Mouse (Mus musculus): ENCODE measurements around the gene Gal3st2b. TPM values are rescaled to one million over a fixed set of nuclear protein-coding genes. Genes with fewer than 3 reads are reported as not detected.
"Not testable (repeated sequence)": the region's sequence is repeated elsewhere in the genome, so short reads cannot be mapped to it uniquely, and the experiment has no call there.

The Gal3st2b gene
- not detected in 2 replicates for polyA plus RNA-seq (2014; fragmentation: Nextera tagmentation; extraction: Ambion mirVana)

DNA sequence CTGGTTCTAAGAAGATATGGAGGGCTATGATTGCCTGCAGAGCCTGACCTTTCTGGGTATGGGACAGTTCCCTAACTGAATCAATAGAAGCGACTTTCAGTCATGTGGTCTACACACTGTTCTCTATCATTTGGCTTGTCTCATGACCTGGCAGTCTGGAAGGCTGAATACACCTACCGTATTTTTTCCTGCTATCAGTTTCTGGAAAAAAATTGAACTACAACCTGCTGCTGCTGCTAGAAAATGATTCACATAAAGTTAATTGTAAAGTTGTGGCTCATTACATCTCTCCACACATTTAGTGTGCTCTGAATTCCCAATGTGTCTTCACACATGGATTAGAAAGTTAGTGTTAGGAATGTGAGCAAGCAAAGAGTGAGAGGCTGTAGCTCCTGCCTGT is at the start of gene Gal3st2b:
TSS of gene Gal3st2b (plus strand) at position 301 of the 400 bp plus-strand sequence.
- H3K4me3 ChIP-seq (ENCODE audit: low read depth, low read length); H3K9ac ChIP-seq (ENCODE audit: low read length); H3K36me3 ChIP-seq (ENCODE audit: control insufficient read depth, insufficient read depth, low read length); ATAC-seq (ENCODE audit: low FRiP score); H3K27ac ChIP-seq (ENCODE audit: low read depth, low read length); H3K27me3 ChIP-seq (ENCODE audit: control insufficient read depth, insufficient read depth, low read length); H3K9me3 ChIP-seq (ENCODE audit: control insufficient read depth, low read length); H3K4me1 ChIP-seq (ENCODE audit: control insufficient read depth, insufficient read depth, low read length); H3K4me2 ChIP-seq; DNase-seq (ENCODE audit: low spot score, missing footprints): not testable (repeated sequence)
- 90% methylated on average over 2 of the region's 2 CpGs for WGBS

DNA sequence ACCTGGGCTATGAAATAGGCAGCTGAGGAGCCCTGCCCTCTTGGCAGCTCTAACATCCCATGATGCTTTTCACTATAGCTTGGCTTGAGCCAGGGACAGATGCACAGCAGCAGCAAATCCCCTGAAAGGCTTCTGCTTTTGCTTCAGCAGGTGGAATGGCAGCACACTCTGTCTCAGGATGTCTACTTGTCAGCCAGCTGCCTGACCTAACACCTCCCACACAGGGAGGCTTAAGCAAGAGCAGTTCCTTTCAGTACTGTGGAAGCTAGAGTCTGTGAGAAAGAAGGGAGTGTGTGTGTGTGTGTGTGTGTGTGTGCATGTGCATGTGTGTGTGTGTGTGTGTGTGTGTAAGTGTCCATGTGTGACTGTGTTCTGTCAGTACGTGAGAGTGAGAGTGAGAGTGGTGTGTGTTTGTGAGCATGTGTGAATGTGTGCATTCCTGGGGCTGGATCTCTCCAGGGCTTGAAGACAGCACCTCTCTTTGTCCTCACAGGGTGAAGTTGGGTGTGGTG is 46.5 kb upstream of the Gal3st2b start:
- not testable (repeated sequence) for ATAC-seq (ENCODE audit: low FRiP score); H3K4me3 ChIP-seq (ENCODE audit: low read depth, low read length); H3K27me3 ChIP-seq (ENCODE audit: control insufficient read depth, insufficient read depth, low read length); H3K4me2 ChIP-seq; H3K9me3 ChIP-seq (ENCODE audit: control insufficient read depth, low read length); H3K9ac ChIP-seq (ENCODE audit: low read length); H3K27ac ChIP-seq (ENCODE audit: low read depth, low read length); DNase-seq (ENCODE audit: low spot score, missing footprints); H3K4me1 ChIP-seq (ENCODE audit: control insufficient read depth, insufficient read depth, low read length); H3K36me3 ChIP-seq (ENCODE audit: control insufficient read depth, insufficient read depth, low read length)
- 86% methylated on average over 1 of the region's 1 CpGs for WGBS

DNA sequence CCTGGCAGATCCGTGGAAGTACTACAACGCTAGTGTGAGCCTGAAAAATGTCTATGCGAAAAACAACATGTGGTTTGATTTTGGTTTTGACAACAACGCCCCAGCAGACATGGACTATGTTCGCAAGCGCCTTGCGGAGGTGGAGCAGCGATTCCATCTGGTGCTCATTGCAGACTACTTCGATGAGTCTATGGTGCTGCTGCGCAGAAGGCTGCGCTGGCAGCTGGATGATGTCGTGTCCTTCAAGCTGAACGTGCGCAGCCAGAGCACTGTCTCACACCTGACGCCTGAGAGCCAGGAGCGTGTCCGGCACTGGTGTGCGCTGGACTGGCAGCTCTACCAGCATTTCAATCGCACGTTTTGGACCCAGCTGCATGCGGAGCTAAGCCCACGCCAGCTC is 43.7 kb upstream of the Gal3st2b start:
- not testable (repeated sequence) for H3K4me3 ChIP-seq (ENCODE audit: low read depth, low read length); ATAC-seq (ENCODE audit: low FRiP score); H3K36me3 ChIP-seq (ENCODE audit: control insufficient read depth, insufficient read depth, low read length); H3K4me1 ChIP-seq (ENCODE audit: control insufficient read depth, insufficient read depth, low read length); H3K4me2 ChIP-seq; H3K9ac ChIP-seq (ENCODE audit: low read length); DNase-seq (ENCODE audit: low spot score, missing footprints); H3K27ac ChIP-seq (ENCODE audit: low read depth, low read length); H3K27me3 ChIP-seq (ENCODE audit: control insufficient read depth, insufficient read depth, low read length); H3K9me3 ChIP-seq (ENCODE audit: control insufficient read depth, low read length)
- 92% methylated on average over 10 of the region's 22 CpGs for WGBS

DNA sequence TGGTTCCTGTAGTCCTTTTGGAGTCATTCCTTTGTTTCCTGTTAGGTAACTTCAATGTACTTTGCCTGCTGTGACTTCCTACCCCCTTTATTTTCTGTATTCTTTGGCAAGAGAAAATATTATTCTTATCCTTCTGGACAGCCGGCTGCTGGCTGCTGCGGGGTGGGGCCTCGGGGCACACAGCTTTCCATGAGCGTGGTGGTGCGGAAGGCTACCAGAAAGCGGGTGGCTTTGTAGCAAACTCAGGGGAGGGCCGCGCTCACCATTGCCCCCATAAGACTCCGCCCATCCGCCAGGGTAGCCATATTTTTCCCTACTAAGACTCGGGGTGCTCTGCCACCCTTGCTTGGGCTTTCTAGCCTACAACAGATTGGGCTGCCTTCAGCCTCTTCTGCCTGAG is 36.3 kb upstream of the Gal3st2b start:
- no CpG with 5 or more reads among the region's 11 CpGs for WGBS
- not testable (repeated sequence) for H3K9ac ChIP-seq (ENCODE audit: low read length); DNase-seq (ENCODE audit: low spot score, missing footprints); H3K4me3 ChIP-seq (ENCODE audit: low read depth, low read length); H3K27ac ChIP-seq (ENCODE audit: low read depth, low read length); H3K4me2 ChIP-seq; H3K4me1 ChIP-seq (ENCODE audit: control insufficient read depth, insufficient read depth, low read length); H3K9me3 ChIP-seq (ENCODE audit: control insufficient read depth, low read length); H3K36me3 ChIP-seq (ENCODE audit: control insufficient read depth, insufficient read depth, low read length); H3K27me3 ChIP-seq (ENCODE audit: control insufficient read depth, insufficient read depth, low read length)
- peak; percentile 71; the same call in 1 of the 2 replicates for ATAC-seq (ENCODE audit: low FRiP score)

DNA sequence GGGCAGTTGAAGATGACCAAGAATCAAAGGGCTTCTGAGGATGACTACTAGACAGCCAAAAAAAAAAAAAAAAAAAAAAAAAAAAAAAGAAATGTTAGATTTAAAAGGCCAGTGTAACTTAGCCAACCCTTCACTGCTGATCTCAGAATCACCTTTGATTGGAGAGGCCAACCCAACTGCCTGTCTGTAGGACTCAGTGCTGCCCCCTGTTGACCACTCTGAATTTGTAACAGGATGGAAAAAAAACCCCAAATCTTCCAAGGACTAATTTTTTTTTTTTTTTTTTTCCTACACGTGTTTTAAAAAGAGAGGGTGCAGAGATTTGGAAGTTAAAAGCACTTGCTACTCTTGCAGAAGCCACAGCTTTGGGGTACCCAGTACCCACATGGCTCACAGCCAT is 27.2 kb upstream of the Gal3st2b start:
- H3K4me2 ChIP-seq, result not testable (repeated sequence)

DNA sequence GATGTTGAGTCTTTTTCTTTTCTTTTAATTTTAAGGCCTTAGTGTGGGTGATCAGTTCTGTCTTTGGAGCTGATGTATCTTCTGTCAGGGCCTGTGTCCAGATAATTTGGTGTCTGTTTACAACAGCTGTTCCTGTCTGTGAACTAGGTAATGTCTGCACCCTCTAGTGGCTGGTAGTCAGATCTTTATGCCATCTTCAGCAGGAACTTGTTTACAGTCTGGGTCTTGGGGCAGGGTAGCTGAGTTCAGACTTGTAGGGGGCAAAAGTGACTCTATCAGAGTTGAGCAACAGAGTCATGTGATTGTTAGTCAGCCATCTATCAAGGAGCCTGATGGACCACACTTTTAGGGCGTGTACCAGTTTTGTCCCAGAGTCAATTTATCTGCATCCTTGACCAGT is 20.7 kb upstream of the Gal3st2b start:
- peak; percentile 22; the same call in 1 of the 2 replicates for ATAC-seq (ENCODE audit: low FRiP score)
- not testable (repeated sequence) for DNase-seq (ENCODE audit: low spot score, missing footprints); H3K27ac ChIP-seq (ENCODE audit: low read depth, low read length); H3K4me1 ChIP-seq (ENCODE audit: control insufficient read depth, insufficient read depth, low read length); H3K27me3 ChIP-seq (ENCODE audit: control insufficient read depth, insufficient read depth, low read length); H3K4me2 ChIP-seq; H3K9ac ChIP-seq (ENCODE audit: low read length); H3K4me3 ChIP-seq (ENCODE audit: low read depth, low read length); H3K36me3 ChIP-seq (ENCODE audit: control insufficient read depth, insufficient read depth, low read length); H3K9me3 ChIP-seq (ENCODE audit: control insufficient read depth, low read length)
- WGBS, result no CpG with 5 or more reads among the region's 1 CpGs

More for the DNA sequence above, 27.2 kb upstream of the Gal3st2b start:
- WGBS, result 53% methylated on average over 1 of the region's 1 CpGs
- ATAC-seq (ENCODE audit: low FRiP score); H3K27me3 ChIP-seq (ENCODE audit: control insufficient read depth, insufficient read depth, low read length); H3K27ac ChIP-seq (ENCODE audit: low read depth, low read length); H3K4me1 ChIP-seq (ENCODE audit: control insufficient read depth, insufficient read depth, low read length); H3K9me3 ChIP-seq (ENCODE audit: control insufficient read depth, low read length); H3K9ac ChIP-seq (ENCODE audit: low read length); H3K4me3 ChIP-seq (ENCODE audit: low read depth, low read length); H3K36me3 ChIP-seq (ENCODE audit: control insufficient read depth, insufficient read depth, low read length); DNase-seq (ENCODE audit: low spot score, missing footprints): not testable (repeated sequence)

DNA sequence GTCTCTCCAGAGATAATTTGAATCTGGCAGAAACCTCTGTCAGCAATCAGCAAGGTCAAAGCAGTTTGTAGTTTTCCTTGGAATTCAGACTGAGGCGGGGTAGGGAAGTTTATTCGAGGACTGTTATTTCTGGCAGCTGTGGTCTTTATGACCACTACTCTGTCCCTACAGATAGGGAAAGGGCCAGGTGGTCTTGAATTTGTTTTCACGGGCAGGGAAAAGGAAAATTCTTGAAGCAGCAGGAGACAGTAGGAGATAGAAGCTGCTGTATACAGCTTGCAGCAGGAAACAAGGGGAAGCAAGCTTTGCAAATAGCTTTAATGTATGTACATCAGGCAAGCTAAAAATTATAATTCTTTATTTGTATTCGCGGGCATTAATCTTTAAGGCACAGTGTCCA is 16.8 kb upstream of the Gal3st2b start:
- not testable (repeated sequence) for H3K4me2 ChIP-seq; H3K4me3 ChIP-seq (ENCODE audit: low read depth, low read length); H3K9ac ChIP-seq (ENCODE audit: low read length); ATAC-seq (ENCODE audit: low FRiP score); DNase-seq (ENCODE audit: low spot score, missing footprints); H3K4me1 ChIP-seq (ENCODE audit: control insufficient read depth, insufficient read depth, low read length); H3K9me3 ChIP-seq (ENCODE audit: control insufficient read depth, low read length); H3K27me3 ChIP-seq (ENCODE audit: control insufficient read depth, insufficient read depth, low read length); H3K27ac ChIP-seq (ENCODE audit: low read depth, low read length); H3K36me3 ChIP-seq (ENCODE audit: control insufficient read depth, insufficient read depth, low read length)
- 57% methylated on average over 1 of the region's 5 CpGs for whole genome bisulfite sequencing

DNA sequence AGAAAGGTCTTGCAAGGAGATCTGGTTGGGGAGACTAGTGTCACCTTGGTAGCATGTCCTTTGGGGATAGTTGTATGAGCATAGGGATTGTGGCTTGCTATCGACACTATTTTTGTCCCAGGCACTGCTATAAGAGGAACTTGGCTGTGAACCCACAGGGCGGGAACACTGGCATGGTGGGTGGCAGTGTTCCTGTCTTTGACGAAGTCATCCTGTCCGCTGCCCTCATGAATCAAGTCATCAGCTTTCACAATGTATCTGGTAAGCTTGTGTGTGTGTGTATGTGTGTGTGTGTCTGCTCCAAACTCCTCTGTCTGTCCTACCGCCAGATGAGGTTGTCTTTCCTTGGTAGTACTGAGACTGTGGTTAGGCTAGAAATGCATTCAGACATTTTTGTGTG is 11.4 kb upstream of the Gal3st2b start:
- WGBS, result 77% methylated on average over 2 of the region's 5 CpGs
- not testable (repeated sequence) for DNase-seq (ENCODE audit: low spot score, missing footprints); H3K4me1 ChIP-seq (ENCODE audit: control insufficient read depth, insufficient read depth, low read length); H3K36me3 ChIP-seq (ENCODE audit: control insufficient read depth, insufficient read depth, low read length); H3K4me2 ChIP-seq; H3K27me3 ChIP-seq (ENCODE audit: control insufficient read depth, insufficient read depth, low read length); H3K4me3 ChIP-seq (ENCODE audit: low read depth, low read length); ATAC-seq (ENCODE audit: low FRiP score); H3K9ac ChIP-seq (ENCODE audit: low read length); H3K9me3 ChIP-seq (ENCODE audit: control insufficient read depth, low read length); H3K27ac ChIP-seq (ENCODE audit: low read depth, low read length)

DNA sequence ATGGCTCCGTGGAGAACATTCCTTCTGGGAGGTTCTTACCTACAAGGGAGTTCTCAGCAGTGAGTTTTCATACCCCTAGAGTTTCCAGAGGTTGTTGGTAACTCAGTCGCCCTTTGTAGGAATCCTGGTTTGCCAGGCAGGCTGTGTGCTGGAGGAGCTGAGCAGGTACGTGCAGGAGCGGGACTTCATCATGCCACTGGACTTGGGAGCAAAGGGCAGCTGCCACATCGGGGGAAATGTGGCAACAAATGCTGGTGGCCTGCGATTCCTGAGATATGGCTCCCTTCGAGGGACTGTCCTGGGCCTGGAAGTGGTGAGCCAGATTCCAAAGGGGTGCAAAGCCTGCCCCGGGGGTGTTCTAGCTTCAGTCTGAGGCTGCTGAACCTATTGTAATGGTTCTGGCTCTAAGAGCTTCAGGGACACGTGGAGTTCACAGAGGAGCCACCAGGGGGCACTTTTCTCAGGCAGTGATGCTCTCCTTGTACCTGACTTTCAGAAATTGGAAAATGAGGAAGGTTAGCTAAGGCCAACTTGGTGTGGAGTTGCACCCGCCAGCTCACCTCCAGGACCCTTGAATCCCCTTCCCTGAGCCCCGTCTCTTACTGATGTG is 9.0 kb upstream of the Gal3st2b start:
- no CpG with 5 or more reads among the region's 11 CpGs for WGBS
- not testable (repeated sequence) for H3K4me3 ChIP-seq (ENCODE audit: low read depth, low read length); H3K27me3 ChIP-seq (ENCODE audit: control insufficient read depth, insufficient read depth, low read length); H3K9ac ChIP-seq (ENCODE audit: low read length); H3K4me2 ChIP-seq; DNase-seq (ENCODE audit: low spot score, missing footprints); H3K9me3 ChIP-seq (ENCODE audit: control insufficient read depth, low read length); H3K4me1 ChIP-seq (ENCODE audit: control insufficient read depth, insufficient read depth, low read length); H3K36me3 ChIP-seq (ENCODE audit: control insufficient read depth, insufficient read depth, low read length); H3K27ac ChIP-seq (ENCODE audit: low read depth, low read length)
- ATAC-seq (ENCODE audit: low FRiP score), result peak; percentile 29; the same call in 1 of the 2 replicates

All from midbrain, embryonic 11.5 days (tissue).